Comparison of ENCODE assay signal across 8 mouse cellular contexts in the genomic region with DNA sequence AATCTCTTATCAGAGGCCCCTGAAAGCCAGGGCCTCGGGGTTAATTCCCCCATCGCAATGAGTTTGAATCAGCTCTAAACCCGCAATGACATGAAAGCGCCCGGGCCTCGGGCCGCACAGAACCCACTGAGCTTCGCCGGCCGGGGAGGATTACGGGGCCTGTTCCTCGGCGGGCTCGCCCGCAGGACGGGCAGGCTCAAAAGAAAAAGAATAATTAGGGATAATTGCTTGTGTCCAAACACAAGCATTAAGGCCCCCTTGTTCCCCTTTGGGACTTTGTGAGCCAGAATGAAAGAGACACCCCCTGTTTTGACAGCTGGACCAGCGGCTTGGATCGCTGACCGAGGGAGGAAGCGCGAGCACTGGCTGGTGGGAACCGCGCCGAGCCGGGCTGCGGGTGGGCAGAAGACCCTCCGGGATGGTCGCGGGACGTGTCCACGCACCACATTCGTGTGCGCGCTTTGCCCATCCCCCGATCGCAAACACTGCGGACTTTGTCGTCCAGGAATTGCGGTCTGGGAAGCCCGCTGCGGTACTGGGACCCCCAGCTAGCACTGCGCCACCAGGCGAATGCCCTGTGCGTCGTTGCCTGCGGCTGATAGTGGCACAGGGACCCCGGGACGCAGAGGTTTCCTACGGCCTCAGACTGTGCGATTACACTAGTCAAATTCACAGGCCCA.
DNase-seq lines count a peak whose midpoint lies in the region; ATAC-seq and TF ChIP-seq lines count a peak whose summit lies in the region.

No protein-coding gene starts in this region.

- H3K27me3 ChIP-seq in heart, embryonic 15.5 days = peaks cover 63% of the 10 kb centered on the region
- peaks cover 55% of the 10 kb centered on the region for H3K27me3 ChIP-seq in liver, embryonic 15.5 days

- peaks cover 18% of the 10 kb centered on the region for H3K4me1 ChIP-seq in heart, embryonic 15.5 days (replicated peaks)
- H3K4me1 ChIP-seq in liver, embryonic 15.5 days (replicated peaks) = peaks cover 4% of the 10 kb centered on the region; the same call in 1 of the 2 replicates

- 2% methylated on average over 50 of the region's 50 CpGs for WGBS in heart, embryonic 15.5 days
- 1% methylated on average over 50 of the region's 50 CpGs for WGBS in liver, embryonic 15.5 days (ENCODE audit: insufficient replicate concordance)

- ATAC-seq in heart, embryonic 15.5 days (replicated peaks; ENCODE audit: insufficient number of reproducible peaks, insufficient read depth, low FRiP score, low read depth) = no peak
- no peak for ATAC-seq in liver, embryonic 15.5 days (ENCODE audit: insufficient read depth)

- no peak for TF ChIP-seq CTCF in gastrocnemius, adult 2 months (IDR thresholded peaks at IDR 0.05)

- H3K27ac ChIP-seq in gastrocnemius, adult 2 months = peak overlapping the region; percentile 0; the same call in 1 of the 2 replicates
- H3K27ac ChIP-seq in heart, embryonic 15.5 days = no peak overlapping the region
- no peak overlapping the region for H3K27ac ChIP-seq in liver, embryonic 15.5 days (replicated peaks)

- H3K36me3 ChIP-seq in heart, embryonic 15.5 days = no peaks in the 10 kb centered on the region
- no peaks in the 10 kb centered on the region for H3K36me3 ChIP-seq in liver, embryonic 15.5 days (replicated peaks)

- peak overlapping the region; percentile 59 for H3K4me3 ChIP-seq in gastrocnemius, adult 2 months
- H3K4me3 ChIP-seq in heart, embryonic 15.5 days = peak overlapping the region; percentile 53
- H3K4me3 ChIP-seq in liver, embryonic 15.5 days (replicated peaks) = peak overlapping the region; percentile 25

- H3K9ac ChIP-seq in heart, embryonic 15.5 days = peak overlapping the region; percentile 33
- H3K9ac ChIP-seq in liver, embryonic 15.5 days = no peak overlapping the region

- peak overlapping the region; percentile 92 for H3K4me2 ChIP-seq in heart, embryonic 15.5 days
- peak overlapping the region; percentile 59 for H3K4me2 ChIP-seq in liver, embryonic 15.5 days

- intact Hi-C loops in gastrocnemius, adult 2 months (cut with DNase I) = no loop called here

- peak; percentile 25 for DNase-seq in gastrocnemius, adult 2 months
- no peak for DNase-seq in gastrocnemius, adult 18-20 months (ENCODE audit: low spot score)
- DNase-seq in ZHBTc4 (ENCODE audit: low read depth, low spot score) = peak; percentile 50
- no peak for DNase-seq in spleen, adult 18-20 months
- DNase-seq in frontal cortex, postnatal 14 days (ENCODE audit: low spot score in 2 of 2) = no peak
- DNase-seq in layer of hippocampus, adult 11-12 months (ENCODE audit: low spot score) = no peak

- no peaks in the 10 kb centered on the region for H3K9me3 ChIP-seq in heart, embryonic 15.5 days (replicated peaks)
- H3K9me3 ChIP-seq in liver, embryonic 15.5 days (replicated peaks) = no peaks in the 10 kb centered on the region

Comparison
In these comparisons a context has a peak if more than half of its experiments do, and no peak if none do; other contexts are left out.
1. DNase-seq: peak in gastrocnemius, adult 2 months (single experiment) and ZHBTc4 (single experiment); none in gastrocnemius, adult 18-20 months (single experiment), spleen, adult 18-20 months (0 of 2), frontal cortex, postnatal 14 days (0 of 2) and layer of hippocampus, adult 11-12 months (single experiment).
2. Peak in every context shown above with its lines, with median percentiles within 50 percentile points of each other: H3K4me3 ChIP-seq.